Mouse (Mus musculus) hindbrain, postnatal 0 days (tissue): ENCODE measurements around the gene 4931423N10Rik. TPM values are rescaled to one million over a fixed set of nuclear protein-coding genes. Genes with fewer than 3 reads are reported as not detected.

Source experiments
- ATAC-seq: fragments of 200-750 bp; cut with Nextera tagmentation; 2 replicates; pipeline ENCODE4 v1.8.0; 2017; ENCODE audit warnings: mild to moderate bottlenecking, moderate TSS enrichment, moderate library complexity
- DNase-seq: peaks from one replicate; pipeline ENCODE4 v3.0.0-alpha.2; 2015; ENCODE audit warnings: low spot score
- H3K27ac ChIP-seq: fragments of 300-500 bp; sonication (generic); 2 replicates; pipeline ENCODE4 v1.5.1; 2014; ENCODE audit warnings: mild to moderate bottlenecking
- H3K27me3 ChIP-seq: fragments of 300-500 bp; sonication (generic); 2 replicates; pipeline ENCODE4 v1.6.1; 2014; ENCODE audit warnings: low read length, mixed read lengths; ENCODE audit not compliant: insufficient read depth
- H3K36me3 ChIP-seq: fragments of 300-500 bp; sonication (generic); 2 replicates; pipeline ENCODE4 v1.6.1; 2014; ENCODE audit warnings: low read length, mixed read lengths; ENCODE audit not compliant: insufficient read depth
- H3K4me1 ChIP-seq: fragments of 300-500 bp; sonication (generic); 2 replicates; pipeline ENCODE4 v1.6.1; 2014; ENCODE audit warnings: antibody characterized with exemption, low read length, mixed read lengths; ENCODE audit not compliant: insufficient read depth
- H3K4me2 ChIP-seq: fragments of 300-500 bp; sonication (generic); 2 replicates; pipeline ENCODE4 v1.6.1; 2014; ENCODE audit warnings: low read depth, mild to moderate bottlenecking, low read length, moderate library complexity, mixed read lengths
- H3K4me3 ChIP-seq: fragments of 300-500 bp; sonication (generic); 2 replicates; pipeline ENCODE4 v1.5.1; 2014; ENCODE audit warnings: low read length
- H3K9ac ChIP-seq: fragments of 300-500 bp; sonication (generic); replicated peaks from 2 replicates; pipeline ENCODE4 v1.6.1; 2014; ENCODE audit warnings: mild to moderate bottlenecking, low read length, moderate library complexity, mixed read lengths
- H3K9me3 ChIP-seq: fragments of 300-500 bp; sonication (generic); 2 replicates; pipeline ENCODE4 v1.6.1; 2016; ENCODE audit warnings: low read length, mixed read lengths
- CTCF ChIP-seq: IDR thresholded peaks from 2 replicates; pipeline ENCODE4 v1.5.1; 2016; ENCODE audit warnings: antibody characterized with exemption, control low read depth, low read depth
- WGBS: fragments of 180-500 bp; shearing (Covaris S2); extraction: QIAGEN DNeasy Blood & Tissue Kit; methylation state at CpG from one replicate; pipeline ENCODE4 v1.1.7; 2014; 5-methylcytosine and 5-hydroxymethylcytosine counted together
- polyA plus RNA-seq: library from polyadenylated mRNA; unstranded; fragments of >200 nt; fragmentation: Nextera tagmentation; extraction: Ambion mirVana; gene quantifications from 2 replicates; pipeline ENCODE4 v1.2.1, GENCODE M21; 2015
- total RNA-seq: library from RNA; depleted of rRNA; stranded (reverse); fragments of >200 nt; gene quantifications from 2 replicates; pipeline ENCODE4 v1.2.3, GENCODE M21; 2014; rRNA removed

4931423N10Rik gene
- total RNA-seq (0.21 TPM in 1 of 2 replicates, not detected in the other), polyA plus RNA-seq (0.09 and 0.30 TPM in 2 replicates)

GRCm38 (mm10) chr2:23207070-23207526 lies at the start of gene 4931423N10Rik:
Gene 4931423N10Rik (plus strand): TSS chr2:23207476.
- peak; percentile 45 for TF ChIP-seq CTCF
- H3K36me3 ChIP-seq: no peaks in the 10 kb centered on the region
- H3K4me3 ChIP-seq: no peak within 1 kb of the TSS
- no peaks in the 10 kb centered on the region for H3K27me3 ChIP-seq
- H3K9me3 ChIP-seq: no peaks in the 10 kb centered on the region
- ATAC-seq: no peak
- no peak within 1 kb of the TSS for H3K4me2 ChIP-seq
- DNase-seq: peak; percentile 23
- 81% methylated on average over 15 of the region's 15 CpGs for WGBS
- no peaks in the 10 kb centered on the region for H3K4me1 ChIP-seq
- H3K9ac ChIP-seq: no peak within 1 kb of the TSS
- H3K27ac ChIP-seq: no peak within 1 kb of the TSS

DNA sequence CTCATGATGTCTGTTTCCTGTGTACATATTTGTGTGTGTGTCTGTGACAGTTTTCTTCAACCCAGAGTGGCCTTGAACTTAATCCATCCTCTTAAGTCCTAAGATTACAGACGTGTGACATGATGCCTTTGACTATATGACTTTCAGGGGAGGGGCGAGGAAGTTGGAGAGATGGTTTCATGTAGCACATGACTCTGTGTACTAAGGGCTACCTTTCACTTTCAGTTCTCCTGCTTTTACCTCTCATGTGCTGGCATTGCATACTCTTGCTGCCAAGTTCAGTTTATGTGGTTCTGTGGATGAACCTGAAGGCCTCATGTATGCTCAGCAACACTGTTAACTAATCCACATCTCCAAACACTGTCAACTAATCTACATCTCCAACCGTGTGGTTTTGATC lies 35.0 kb upstream of the 4931423N10Rik start:
- Histone ChIP-seq H3K36me3 (peaks cover 38% of the 10 kb centered on the region), H3K4me2 (no peak overlapping the region)
- no peak for DNase-seq

DNA sequence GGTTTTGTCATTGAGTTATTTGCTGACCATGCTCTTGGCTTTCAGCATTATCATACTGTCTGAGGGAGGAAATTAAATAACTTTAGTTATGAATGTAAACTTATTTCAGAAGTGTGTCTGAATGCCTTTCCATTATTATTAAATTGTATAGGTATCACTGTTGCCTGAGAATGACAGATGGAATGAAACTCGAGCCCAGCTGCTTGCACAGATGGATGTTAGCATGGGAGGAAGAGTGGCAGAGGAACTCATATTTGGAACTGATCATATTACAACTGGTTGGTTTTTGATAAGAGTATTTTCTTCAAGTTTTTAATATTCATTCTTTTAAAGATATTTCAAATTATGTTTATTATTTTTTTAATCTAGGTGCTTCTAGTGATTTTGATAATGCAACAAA lies 12.9 kb upstream of the 4931423N10Rik start:
- peaks cover 40% of the 10 kb centered on the region for H3K36me3 ChIP-seq
- DNase-seq: no peak
- WGBS: 79% methylated on average over 1 of the region's 1 CpGs

More for the DNA sequence above, 35.0 kb upstream of the 4931423N10Rik start:
- WGBS: 91% methylated on average over 3 of the region's 3 CpGs
- Histone ChIP-seq H3K27me3 (no peaks in the 10 kb centered on the region), H3K27ac (no peak overlapping the region), H3K9ac (no peak overlapping the region), H3K9me3 (no peaks in the 10 kb centered on the region), H3K4me1 (no peaks in the 10 kb centered on the region), H3K4me3 (no peak overlapping the region)
- no peak for TF ChIP-seq CTCF
- ATAC-seq: no peak

DNA sequence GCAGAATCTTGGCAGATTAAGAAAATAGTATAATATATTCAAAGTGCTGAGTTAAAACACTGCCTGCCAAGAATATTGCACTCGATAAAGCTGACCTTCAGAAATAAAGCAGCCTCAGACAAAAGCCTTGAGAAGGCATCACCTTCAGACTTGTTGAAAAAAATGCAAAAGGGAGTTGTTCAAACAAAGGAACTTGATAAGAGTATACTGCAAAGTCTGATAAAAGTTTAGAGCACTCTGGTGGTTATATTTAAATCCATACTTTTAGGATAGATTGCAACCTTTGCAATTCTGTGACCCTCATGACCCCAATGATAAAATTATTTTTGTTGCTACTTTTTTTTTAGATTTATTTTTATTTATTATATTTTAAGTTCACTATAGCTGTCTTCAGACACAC lies 6.2 kb upstream of the 4931423N10Rik start:
- H3K4me1 ChIP-seq: no peaks in the 10 kb centered on the region
- WGBS: 86% methylated on average over 1 of the region's 1 CpGs
- H3K9me3 ChIP-seq: no peaks in the 10 kb centered on the region
- H3K27ac ChIP-seq: no peak overlapping the region
- TF ChIP-seq CTCF: no peak
- no peak overlapping the region for H3K4me3 ChIP-seq
- ATAC-seq: no peak
- no peak overlapping the region for H3K4me2 ChIP-seq
- H3K36me3 ChIP-seq: 0 out of 2 replicates have a peak, but pooled peaks cover 14% of the 10 kb centered on the region
- no peak overlapping the region for H3K9ac ChIP-seq
- no peaks in the 10 kb centered on the region for H3K27me3 ChIP-seq
- no peak for DNase-seq

More for the DNA sequence above, 12.9 kb upstream of the 4931423N10Rik start:
- no peak for ATAC-seq
- Histone ChIP-seq H3K4me2 (no peak overlapping the region), H3K27me3 (no peaks in the 10 kb centered on the region), H3K4me3 (no peak overlapping the region), H3K9ac (no peak overlapping the region), H3K4me1 (no peaks in the 10 kb centered on the region), H3K27ac (no peak overlapping the region), H3K9me3 (no peaks in the 10 kb centered on the region)
- no peak for TF ChIP-seq CTCF

GRCm38 (mm10) chr2:23202900-23203670 lies 4.2 kb upstream of the 4931423N10Rik start:
- Histone ChIP-seq H3K36me3 (0 out of 2 replicates have a peak, but pooled peaks cover 12% of the 10 kb centered on the region), H3K27ac (no peak overlapping the region), H3K27me3 (no peaks in the 10 kb centered on the region), H3K4me1 (no peaks in the 10 kb centered on the region), H3K4me3 (no peak overlapping the region), H3K9me3 (no peaks in the 10 kb centered on the region), H3K9ac (no peak overlapping the region), H3K4me2 (no peak overlapping the region)
- no peak for DNase-seq
- WGBS: 57% methylated on average over 15 of the region's 15 CpGs
- ATAC-seq: no peak
- TF ChIP-seq CTCF: no peak

- Histone ChIP-seq H3K9ac (no peak overlapping the region), H3K27ac (no peak overlapping the region), H3K9me3 (no peaks in the 10 kb centered on the region), H3K27me3 (no peaks in the 10 kb centered on the region), H3K4me1 (no peaks in the 10 kb centered on the region), H3K4me3 (no peak overlapping the region), H3K36me3 (no peaks in the 10 kb centered on the region), H3K4me2 (no peak overlapping the region)
- ATAC-seq (no peak), DNase-seq (no peak)
- no peak for TF ChIP-seq CTCF
- 87% methylated on average over 5 of the region's 5 CpGs for WGBS
Measured at GRCm38 (mm10) chr2:23213661-23214060, 6.4 kb downstream of the 4931423N10Rik start.

GRCm38 (mm10) chr2:23225199-23225598 lies 17.9 kb downstream of the 4931423N10Rik start:
- no peak for DNase-seq
- no peak for TF ChIP-seq CTCF
- ATAC-seq: no peak
- Histone ChIP-seq H3K36me3 (no peaks in the 10 kb centered on the region), H3K27me3 (no peaks in the 10 kb centered on the region), H3K9me3 (no peaks in the 10 kb centered on the region), H3K4me2 (no peak overlapping the region), H3K9ac (no peak overlapping the region), H3K27ac (no peak overlapping the region), H3K4me3 (no peak overlapping the region), H3K4me1 (no peaks in the 10 kb centered on the region)
- 56% methylated on average over 6 of the region's 7 CpGs for WGBS
